Mouse (Mus musculus): ENCODE data around the gene Pde2a.
A peak's percentile ranks its signal among the peaks of the same experiment; 100 is the strongest.

Gene Pde2a

GRCm38 (mm10) chr7:101421529-101421928 is at the start of gene Pde2a:
TSS of gene Pde2a (plus strand) at chr7:101421691.
- DNase-seq, result no peak

DNA sequence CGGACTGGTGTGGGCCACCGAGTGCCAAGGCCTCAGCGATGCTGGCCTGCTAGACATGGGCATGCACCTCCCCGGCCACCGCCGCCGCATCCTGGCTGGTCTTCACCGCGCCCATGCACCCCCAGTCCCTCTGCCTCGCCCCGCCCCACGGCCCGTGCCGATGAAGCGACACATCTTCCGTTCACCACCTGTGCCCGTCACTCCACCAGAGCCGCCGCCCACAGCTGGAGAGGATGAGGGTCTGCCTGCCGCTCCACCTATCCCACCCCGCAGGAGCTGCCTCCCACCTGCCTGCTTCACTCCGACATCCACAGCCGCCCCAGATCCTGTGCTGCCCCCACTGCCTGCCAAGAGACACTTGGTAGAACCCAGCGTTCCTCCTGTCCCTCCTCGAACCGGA is 48.4 kb upstream of the Pde2a start:
- no peak for DNase-seq

GRCm38 (mm10) chr7:101374155-101374554 is 47.3 kb upstream of the Pde2a start:
- peak; percentile 64 for DNase-seq

- DNase-seq, result no peak
Observed at GRCm38 (mm10) chr7:101376701-101377340, 44.7 kb upstream of the Pde2a start.

DNA sequence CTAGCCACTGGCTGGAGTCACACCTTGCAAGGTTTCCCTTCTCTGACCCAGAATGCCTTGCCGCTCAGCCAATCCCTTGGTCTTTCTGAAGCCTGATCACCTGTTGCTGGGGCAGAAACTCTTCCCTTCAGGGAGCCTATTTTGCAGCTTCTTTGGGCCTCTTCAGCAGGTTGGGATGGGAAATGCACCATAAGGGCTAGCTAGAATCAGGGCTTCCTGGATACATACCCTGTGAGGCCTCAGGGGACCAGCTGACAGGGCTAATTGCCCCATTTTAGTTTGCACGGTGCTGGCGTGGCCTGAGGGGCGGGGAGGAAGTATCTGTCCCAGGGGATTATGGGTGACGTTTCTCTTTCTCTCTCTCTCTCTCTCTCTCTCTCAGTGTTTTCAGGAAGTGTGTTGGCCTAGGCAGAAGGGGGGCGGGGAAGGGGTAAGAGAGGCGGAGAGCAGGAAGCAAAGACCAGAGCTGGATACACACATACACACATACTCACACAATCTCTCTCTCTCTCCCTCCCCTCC is 43.7 kb upstream of the Pde2a start:
- peak; percentile 90 for DNase-seq

- peak; percentile 30 for DNase-seq
Observed at GRCm38 (mm10) chr7:101378285-101378684, 43.2 kb upstream of the Pde2a start.

GRCm38 (mm10) chr7:101378796-101379465 is 42.6 kb upstream of the Pde2a start:
- DNase-seq, result peak; percentile 36

- no peak for DNase-seq
Observed at GRCm38 (mm10) chr7:101379732-101380131, 41.8 kb upstream of the Pde2a start.

DNA sequence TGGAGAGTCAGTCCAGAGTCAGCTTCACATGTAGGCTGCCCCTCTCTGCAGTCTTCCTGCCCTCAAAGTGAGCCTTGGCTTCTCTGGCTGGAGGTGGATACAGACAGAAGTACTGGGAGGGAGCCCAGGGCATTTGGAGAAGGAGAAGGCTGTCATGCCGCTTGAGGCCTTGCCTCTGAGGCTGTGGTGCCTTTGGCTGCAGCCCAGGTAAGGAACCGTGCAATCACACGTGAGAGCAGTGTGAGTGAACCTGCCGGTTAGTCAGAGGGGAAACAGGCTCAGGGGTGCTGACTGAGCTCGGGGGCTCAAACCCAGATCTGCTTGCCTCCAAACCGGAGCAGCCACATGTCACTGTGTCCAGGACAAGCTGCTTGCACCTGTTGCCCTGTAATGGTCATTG is 40.0 kb upstream of the Pde2a start:
- no peak for DNase-seq

DNA sequence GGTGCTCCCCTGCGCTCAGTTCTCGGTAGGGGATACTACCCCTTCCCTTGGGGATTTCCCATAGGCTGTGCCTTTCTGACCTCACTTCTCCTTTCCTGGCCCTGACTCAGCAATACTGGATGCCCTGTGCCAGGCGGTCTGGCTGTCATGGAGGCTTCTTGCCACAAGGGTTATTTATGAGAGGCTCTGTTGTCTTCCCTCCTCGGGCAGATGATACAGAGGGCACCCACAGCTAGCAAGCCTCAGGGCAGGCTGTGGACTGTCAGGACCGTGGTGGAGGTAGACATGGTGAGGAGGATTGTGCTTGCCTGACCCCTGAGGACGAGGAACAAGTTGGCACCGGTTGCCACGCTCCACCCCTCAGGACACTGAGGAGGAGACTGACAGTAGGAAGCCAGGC is 39.1 kb upstream of the Pde2a start:
- DNase-seq, result no peak

- DNase-seq, result no peak
Observed at GRCm38 (mm10) chr7:101383756-101384155, 37.7 kb upstream of the Pde2a start.

GRCm38 (mm10) chr7:101384931-101385330 is 36.6 kb upstream of the Pde2a start:
- no peak for DNase-seq

DNA sequence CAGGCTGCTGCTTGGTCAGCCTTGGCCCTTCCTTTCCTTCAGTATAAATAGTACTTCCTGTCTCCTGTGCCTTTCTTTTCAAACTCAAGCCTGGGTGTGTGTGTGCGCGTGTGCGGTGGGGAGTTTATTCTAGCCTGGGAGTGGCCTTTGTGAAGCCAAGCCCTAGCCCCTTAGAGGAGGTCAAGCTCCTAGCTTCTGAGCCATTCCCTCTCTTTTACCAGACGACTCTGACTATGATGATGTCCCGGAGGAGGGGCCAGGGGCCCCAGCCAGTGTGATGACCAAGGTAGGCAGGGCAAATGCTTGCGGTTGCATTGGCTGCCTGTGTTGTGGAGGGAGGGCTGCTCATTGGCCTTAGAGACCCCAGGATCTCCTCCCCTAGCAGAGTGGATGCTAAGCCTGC is 36.2 kb upstream of the Pde2a start:
- DNase-seq, result no peak

GRCm38 (mm10) chr7:101385866-101386452 is 35.5 kb upstream of the Pde2a start:
- no peak for DNase-seq

GRCm38 (mm10) chr7:101389256-101389655 is 32.2 kb upstream of the Pde2a start:
- DNase-seq, result no peak

GRCm38 (mm10) chr7:101391909-101392479 is 29.5 kb upstream of the Pde2a start:
- DNase-seq, result no peak

GRCm38 (mm10) chr7:101393015-101393414 is 28.5 kb upstream of the Pde2a start:
- no peak for DNase-seq

DNA sequence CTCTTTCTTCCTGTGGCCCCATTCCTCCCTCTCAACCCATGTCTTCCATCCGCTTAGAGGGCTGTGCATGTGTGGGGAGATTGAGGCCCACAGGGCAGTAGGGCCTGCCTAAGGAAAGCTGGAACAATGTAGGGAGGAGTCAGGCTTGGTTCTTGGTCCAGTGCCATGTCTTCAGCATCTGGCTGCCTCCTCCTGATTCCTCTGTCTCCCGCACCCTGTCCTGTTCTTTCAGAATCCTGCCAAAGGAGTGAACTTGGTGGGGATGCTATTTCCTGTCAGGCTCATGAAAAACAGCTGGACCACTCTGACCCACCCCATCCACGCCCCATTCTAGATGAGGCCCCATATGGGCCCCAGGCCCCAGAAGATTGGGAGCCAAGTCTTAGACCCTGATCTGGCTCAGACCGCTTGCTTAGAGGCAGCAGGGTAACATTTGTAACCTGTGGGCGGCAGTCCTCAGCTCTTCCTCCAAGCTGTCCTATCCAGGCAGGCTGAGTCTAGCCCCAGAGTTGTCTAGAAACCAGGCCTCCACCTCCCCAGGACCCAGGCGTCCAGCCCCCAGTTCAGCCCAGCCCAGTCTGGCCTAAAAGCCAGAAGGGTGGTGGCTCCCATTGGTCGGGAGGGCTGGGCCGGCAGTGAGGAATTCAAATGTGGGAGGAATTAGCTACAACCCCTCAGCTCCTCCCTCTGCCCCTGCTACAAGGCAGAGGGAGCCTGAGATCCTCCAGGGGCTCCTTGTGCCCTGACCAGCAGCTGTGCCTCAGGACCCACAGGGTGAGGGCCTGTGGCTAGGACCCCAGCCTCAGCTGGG is 27.6 kb upstream of the Pde2a start:
- no peak for DNase-seq

DNA sequence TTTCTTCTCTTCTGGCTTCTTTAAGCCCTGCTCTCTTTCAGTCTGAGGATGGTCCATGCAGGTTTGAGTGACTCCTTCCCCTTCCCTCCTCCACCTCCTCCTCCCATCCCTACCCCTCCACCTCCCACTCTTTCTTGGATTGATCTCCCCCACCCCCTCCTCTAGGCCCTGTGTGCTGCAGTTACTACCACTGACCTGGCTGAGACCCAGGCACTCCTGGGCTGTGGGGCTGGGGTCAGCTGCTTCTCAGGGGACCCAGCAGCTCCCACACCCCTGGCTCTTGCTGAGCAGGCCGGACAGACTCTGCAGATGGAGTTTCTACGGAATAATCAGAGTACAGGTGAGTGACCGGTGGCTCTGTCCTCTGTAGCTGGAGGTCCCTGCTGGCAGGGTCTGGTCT is 26.9 kb upstream of the Pde2a start:
- DNase-seq, result no peak

- DNase-seq, result no peak
Observed at GRCm38 (mm10) chr7:101395471-101395870, 26.0 kb upstream of the Pde2a start.

DNA sequence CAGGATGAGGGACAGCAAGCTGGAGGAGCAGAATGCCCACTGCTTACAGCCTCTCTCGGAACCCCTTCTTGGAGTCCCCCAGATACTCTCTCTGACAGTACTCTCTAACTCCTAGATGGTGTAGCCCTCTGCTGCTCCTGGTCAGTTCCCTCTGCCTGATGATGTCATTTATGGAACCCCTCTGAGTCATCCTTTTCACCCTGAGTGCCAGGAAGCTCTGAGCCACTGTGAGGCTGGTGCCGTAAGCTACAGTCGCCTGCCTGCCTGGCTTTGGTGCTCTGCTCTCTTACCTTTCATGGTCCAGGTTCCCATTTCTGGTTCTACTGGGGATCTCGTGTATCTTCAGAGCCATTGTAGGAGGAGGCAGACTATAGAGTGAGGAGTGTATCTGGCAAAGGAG is 24.3 kb upstream of the Pde2a start:
- DNase-seq, result no peak

DNA sequence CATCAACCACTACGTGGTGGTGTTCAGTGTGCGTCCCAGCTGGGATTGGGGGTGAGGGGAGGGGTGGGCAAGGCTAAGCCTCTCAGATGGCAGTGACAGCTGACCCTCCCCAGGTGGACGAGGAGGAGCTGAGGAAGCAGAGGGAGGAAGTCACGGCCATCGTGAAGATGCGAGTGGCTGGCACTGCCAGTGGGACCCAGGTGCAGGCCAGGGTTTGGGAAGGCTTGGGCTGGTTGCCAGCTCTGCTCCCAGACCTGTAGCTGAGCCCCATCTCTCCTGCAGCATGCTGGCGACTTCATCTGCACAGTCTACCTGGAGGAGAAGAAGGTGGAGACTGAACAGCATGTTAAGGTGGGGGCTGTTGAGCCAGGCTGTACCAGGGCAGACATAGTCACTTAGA is 20.0 kb upstream of the Pde2a start:
- no peak for DNase-seq

DNA sequence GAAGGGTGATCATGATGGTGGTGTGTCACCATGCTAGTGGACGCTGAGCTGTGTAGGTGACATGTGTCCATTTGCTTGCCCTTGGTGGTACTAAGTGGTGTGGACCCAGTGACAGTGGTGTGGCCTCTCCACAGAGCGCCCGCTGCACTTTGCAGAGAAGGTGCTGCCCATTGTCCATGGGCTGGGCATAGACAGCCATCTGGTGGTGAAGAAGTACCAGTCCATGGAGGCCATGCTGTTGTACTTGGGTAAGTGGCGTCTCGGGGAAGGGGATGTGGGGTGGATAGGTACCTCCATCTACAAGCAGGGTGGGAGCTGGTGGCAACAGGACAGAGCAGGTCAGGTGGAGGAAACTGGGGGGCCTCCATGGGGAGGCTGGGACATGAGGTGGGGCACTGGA is 17.7 kb upstream of the Pde2a start:
- no peak for DNase-seq

Measured in thymus, postnatal 14 days (tissue).